15 mouse cellular contexts compared by ENCODE assay signal in genomic region chr13:95988181-95988580, GRCm38 (mm10).
A peak's percentile ranks its signal among the peaks of the same experiment; 100 is the strongest.
DNase-seq lines count a peak whose midpoint lies in the region; ATAC-seq and TF ChIP-seq lines count a peak whose summit lies in the region.
"Had no signal": no experiment of that assay in that cellular context is flagged by ENCODE, and none has a peak within 500 bp of the region (broad histone marks: within the 10 kb centered on the region; RNA-seq: fewer than 3 reads in every experiment).

No protein-coding gene starts in this region.

- no peaks in the 10 kb centered on the region for H3K9me3 ChIP-seq in CH12.LX (replicated peaks; ENCODE audit: low read length)
- H3K9me3 ChIP-seq in liver, embryonic 13.5 days (replicated peaks) = no peaks in the 10 kb centered on the region
- H3K9me3 ChIP-seq in forebrain, embryonic 14.5 days (replicated peaks; ENCODE audit: control insufficient read depth, low read length) = no peaks in the 10 kb centered on the region
- no peaks in the 10 kb centered on the region for H3K9me3 ChIP-seq in hindbrain, embryonic 13.5 days
- H3K9me3 ChIP-seq in heart, embryonic 11.5 days (replicated peaks; ENCODE audit: control insufficient read depth, low read length) = no peaks in the 10 kb centered on the region
- H3K9me3 ChIP-seq: embryonic facial prominence, embryonic 12.5 days; liver, embryonic 15.5 days had no signal

- TF ChIP-seq RAD21 in CH12.LX (IDR thresholded peaks at IDR 0.05; ENCODE audit: low read depth, low read length) = no peak

- no peaks in the 10 kb centered on the region for H3K79me2 ChIP-seq in CH12.LX (replicated peaks; ENCODE audit: control insufficient read depth, extremely low read depth, insufficient read depth, poor library complexity, severe bottlenecking)

- H3K27me3 ChIP-seq in CH12.LX (replicated peaks) = no peaks in the 10 kb centered on the region
- H3K27me3 ChIP-seq in liver, embryonic 13.5 days = peaks cover 4% of the 10 kb centered on the region
- no peaks in the 10 kb centered on the region for H3K27me3 ChIP-seq in forebrain, embryonic 14.5 days (replicated peaks; ENCODE audit: control insufficient read depth, insufficient read depth, low read length)
- no peaks in the 10 kb centered on the region for H3K27me3 ChIP-seq in hindbrain, embryonic 13.5 days
- no peaks in the 10 kb centered on the region for H3K27me3 ChIP-seq in heart, embryonic 11.5 days (ENCODE audit: control insufficient read depth, insufficient read depth, low read length)
- H3K27me3 ChIP-seq: embryonic facial prominence, embryonic 12.5 days had no signal

- H3K9ac ChIP-seq in CH12.LX (ENCODE audit: insufficient read depth, low read depth) = no peak overlapping the region
- no peak overlapping the region for H3K9ac ChIP-seq in liver, embryonic 13.5 days
- no peak overlapping the region for H3K9ac ChIP-seq in forebrain, embryonic 14.5 days (ENCODE audit: low read length)
- no peak overlapping the region for H3K9ac ChIP-seq in hindbrain, embryonic 13.5 days
- no peak overlapping the region for H3K9ac ChIP-seq in heart, embryonic 11.5 days (ENCODE audit: low read depth, low read length)
- H3K9ac ChIP-seq: embryonic facial prominence, embryonic 12.5 days; liver, embryonic 15.5 days had no signal

- H3K27ac ChIP-seq in CH12.LX (ENCODE audit: insufficient read depth, low read depth) = peak overlapping the region; percentile 16; the same call in 1 of the 2 replicates
- no peak overlapping the region for H3K27ac ChIP-seq in liver, embryonic 13.5 days
- no peak overlapping the region for H3K27ac ChIP-seq in forebrain, embryonic 14.5 days (ENCODE audit: low read depth, low read length)
- H3K27ac ChIP-seq in hindbrain, embryonic 13.5 days = no peak overlapping the region
- no peak overlapping the region for H3K27ac ChIP-seq in heart, embryonic 11.5 days (ENCODE audit: low read depth, low read length)
- H3K27ac ChIP-seq: embryonic facial prominence, embryonic 12.5 days; liver, embryonic 15.5 days had no signal

- WGBS in liver, embryonic 13.5 days (ENCODE audit: insufficient replicate concordance) = 27% methylated on average over 9 of the region's 9 CpGs
- WGBS in forebrain, embryonic 14.5 days = 92% methylated on average over 9 of the region's 9 CpGs
- 90% methylated on average over 9 of the region's 9 CpGs for WGBS in hindbrain, embryonic 13.5 days
- WGBS in heart, embryonic 11.5 days (ENCODE audit: insufficient replicate concordance) = 73% methylated on average over 9 of the region's 9 CpGs

- TF ChIP-seq CTCF in CH12.LX (conservative IDR thresholded peaks at IDR 0.05 in 1 of 2, IDR thresholded peaks at IDR 0.05 in 1 of 2; ENCODE audit: low read depth in 2 of 2, low read length in 2 of 2) = no peak

- no peak for TF ChIP-seq EP300 in CH12.LX (IDR thresholded peaks at IDR 0.05; ENCODE audit: low read length)

- H3K4me3 ChIP-seq in CH12.LX (replicated peaks in 1 of 3; ENCODE audit: low read depth in 2 of 3, low read length in 2 of 3, poor library complexity in 1 of 3) = no peak overlapping the region
- H3K4me3 ChIP-seq in liver, embryonic 13.5 days (replicated peaks) = no peak overlapping the region
- no peak overlapping the region for H3K4me3 ChIP-seq in forebrain, embryonic 14.5 days (ENCODE audit: low read depth, low read length)
- H3K4me3 ChIP-seq in hindbrain, embryonic 13.5 days = no peak overlapping the region
- no peak overlapping the region for H3K4me3 ChIP-seq in heart, embryonic 11.5 days (ENCODE audit: low read depth, low read length)
- H3K4me3 ChIP-seq: embryonic facial prominence, embryonic 12.5 days; liver, embryonic 15.5 days had no signal

- TF ChIP-seq POLR2A in CH12.LX (IDR thresholded peaks at IDR 0.05; ENCODE audit: low read depth, low read length) = no peak

- no peak overlapping the region for H3K4me2 ChIP-seq in CH12.LX (ENCODE audit: insufficient read depth, low read depth, poor library complexity, severe bottlenecking)
- H3K4me2 ChIP-seq in liver, embryonic 13.5 days = no peak overlapping the region
- no peak overlapping the region for H3K4me2 ChIP-seq in forebrain, embryonic 14.5 days (ENCODE audit: low read length)
- no peak overlapping the region for H3K4me2 ChIP-seq in hindbrain, embryonic 13.5 days
- H3K4me2 ChIP-seq in heart, embryonic 11.5 days = no peak overlapping the region
- H3K4me2 ChIP-seq: embryonic facial prominence, embryonic 12.5 days; liver, embryonic 15.5 days had no signal

- H3K4me1 ChIP-seq in CH12.LX (ENCODE audit: control insufficient read depth in 1 of 2, insufficient read depth in 2 of 2) = peaks cover 7 to 12% of the 10 kb centered on the region in 2 experiments
- H3K4me1 ChIP-seq in liver, embryonic 13.5 days (replicated peaks) = 0 out of 2 replicates have a peak, but pooled peaks cover 8% of the 10 kb centered on the region
- H3K4me1 ChIP-seq in forebrain, embryonic 14.5 days (ENCODE audit: control insufficient read depth, insufficient read depth, low read length) = no peaks in the 10 kb centered on the region
- H3K4me1 ChIP-seq in hindbrain, embryonic 13.5 days (replicated peaks) = no peaks in the 10 kb centered on the region
- H3K4me1 ChIP-seq in heart, embryonic 11.5 days (ENCODE audit: control insufficient read depth, insufficient read depth, low read length) = no peaks in the 10 kb centered on the region
- H3K4me1 ChIP-seq: embryonic facial prominence, embryonic 12.5 days had no signal

- H3K36me3 ChIP-seq in CH12.LX (replicated peaks in 1 of 2; ENCODE audit: control insufficient read depth in 1 of 2, insufficient read depth in 1 of 2, low read length in 1 of 2) = no peaks in the 10 kb centered on the region
- H3K36me3 ChIP-seq in liver, embryonic 13.5 days = no peaks in the 10 kb centered on the region
- H3K36me3 ChIP-seq in forebrain, embryonic 14.5 days (ENCODE audit: control insufficient read depth, insufficient read depth, low read length) = no peaks in the 10 kb centered on the region
- H3K36me3 ChIP-seq in hindbrain, embryonic 13.5 days = no peaks in the 10 kb centered on the region
- no peaks in the 10 kb centered on the region for H3K36me3 ChIP-seq in heart, embryonic 11.5 days (ENCODE audit: control insufficient read depth, insufficient read depth, low read length)
- H3K36me3 ChIP-seq: embryonic facial prominence, embryonic 12.5 days; liver, embryonic 15.5 days had no signal

- in situ Hi-C loops in CH12.LX (cut with MboI; ENCODE audit: low pct_ligation_motif_present, low pct_unique_long_range_greater_than_20kb, low sequenced_read_pairs) = no loop called here

- ATAC-seq in liver, embryonic 13.5 days (ENCODE audit: low read depth) = 0 out of 2 replicates have a peak, but pooled peaks have one; percentile 31
- no peak for ATAC-seq in forebrain, embryonic 14.5 days
- ATAC-seq in hindbrain, embryonic 13.5 days (ENCODE audit: low FRiP score) = no peak
- ATAC-seq in heart, embryonic 11.5 days (replicated peaks; ENCODE audit: insufficient number of reproducible peaks, low FRiP score, low TSS enrichment) = no peak
- ATAC-seq: forebrain, embryonic 16.5 days had no signal

- dilution Hi-C loops in CH12.LX (cut with MboI; ENCODE audit: extremely low pct_ligation_motif_present, extremely low pct_unique_long_range_greater_than_20kb, low sequenced_read_pairs) = no loop called here

- peak; percentile 56 to 77 for DNase-seq in adrenal gland, adult (ENCODE audit: inconsistent age in 2 of 2, low spot score in 1 of 2)
- no peak for DNase-seq in adrenal gland, postnatal 25 days
- DNase-seq in CH12.LX (ENCODE audit: extremely low read depth) = peak; percentile 56
- DNase-seq in liver, embryonic 13.5 days = no peak
- peak; percentile 40 to 59 for DNase-seq in thymus, adult 18-20 months
- DNase-seq in forebrain, embryonic 14.5 days (ENCODE audit: low spot score) = no peak
- DNase-seq: cerebellum, adult 8-10 months; heart, postnatal 36 days; kidney, adult 8-10 months; spleen, adult 18-20 months had no signal

TF ChIP-seq in CH12.LX, 34 proteins besides CTCF, POLR2A, EP300 and RAD21:
- no peak for TF ChIP-seq POLR2AphosphoS2 (IDR thresholded peaks at IDR 0.05; ENCODE audit: low read depth, low read length)
- no peak for TF ChIP-seq USF1 (IDR thresholded peaks at IDR 0.05; ENCODE audit: low read depth, low read length)
- TF ChIP-seq IRF4 (IDR thresholded peaks at IDR 0.05; ENCODE audit: low read depth, low read length) = 0 out of 2 replicates have a peak, but pooled peaks have one; percentile 36
- peak; percentile 53; the same call in 1 of the 2 replicates for TF ChIP-seq ELF1 (IDR thresholded peaks at IDR 0.05; ENCODE audit: low read depth, low read length)
- peak; percentile 75; the same call in 1 of the 2 replicates for TF ChIP-seq MAFK (IDR thresholded peaks at IDR 0.05; ENCODE audit: insufficient replicate concordance, low read length)
- no peak for TF ChIP-seq BHLHE40 (IDR thresholded peaks at IDR 0.05; ENCODE audit: low read depth, low read length)
- no peak for TF ChIP-seq CHD2 (IDR thresholded peaks at IDR 0.05; ENCODE audit: low read length)
- TF ChIP-seq HCFC1 (IDR thresholded peaks at IDR 0.05; ENCODE audit: low read depth, low read length) = no peak
- no peak for TF ChIP-seq NRF1 (IDR thresholded peaks at IDR 0.05; ENCODE audit: low read depth, low read length)
- TF ChIP-seq ETS1 (conservative IDR thresholded peaks at IDR 0.05; ENCODE audit: low read depth, low read length) = peak; percentile 35; the same call in 1 of the 2 replicates
- no peak for TF ChIP-seq MAX (IDR thresholded peaks at IDR 0.05; ENCODE audit: low read length)

Comparison
In these comparisons a context has a peak if more than half of its experiments do, and no peak if none do; other contexts are left out.
1. DNase-seq: peak in adrenal gland, adult (2 of 2), CH12.LX (single experiment) and thymus, adult 18-20 months (2 of 2); none in adrenal gland, postnatal 25 days (single experiment), liver, embryonic 13.5 days (single experiment) and forebrain, embryonic 14.5 days (single experiment).